Mouse (Mus musculus): ENCODE results near the gene Ece1. TPM values are rescaled to one million over a fixed set of nuclear protein-coding genes. Genes with fewer than 3 reads are reported as not detected.

The Ece1 gene
- total RNA-seq, 2 experiments from 2014 or later = 105 to 121 TPM

Other genes starting within 250 kb of the Ece1 start
- 10 to 100 TPM; 14.2 to 14.8 TPM for gene Rap1gap, start 197.5 kb upstream of the Ece1 start, total RNA-seq (2021)
- gene Alpl, start 65.9 kb upstream of the Ece1 start, total RNA-seq (2021) = 10 to 100 TPM; 55.4 to 56.0 TPM
- 10 to 100 TPM; 38.1 to 45.7 TPM for gene Eif4g3, start 130.8 kb downstream of the Ece1 start, total RNA-seq (2021)

Measured in heart, adult 18-20 months (tissue).